Mouse (Mus musculus) right cerebral cortex, postnatal 25 days (tissue): ENCODE results near the gene Tnfsf4.
A peak's percentile ranks its signal among the peaks of the same experiment; 100 is the strongest.

ENCODE experiments used
- DNase-seq: peaks from one replicate; pipeline ENCODE4 v3.0.0; 2022

Tnfsf4 gene

DNA sequence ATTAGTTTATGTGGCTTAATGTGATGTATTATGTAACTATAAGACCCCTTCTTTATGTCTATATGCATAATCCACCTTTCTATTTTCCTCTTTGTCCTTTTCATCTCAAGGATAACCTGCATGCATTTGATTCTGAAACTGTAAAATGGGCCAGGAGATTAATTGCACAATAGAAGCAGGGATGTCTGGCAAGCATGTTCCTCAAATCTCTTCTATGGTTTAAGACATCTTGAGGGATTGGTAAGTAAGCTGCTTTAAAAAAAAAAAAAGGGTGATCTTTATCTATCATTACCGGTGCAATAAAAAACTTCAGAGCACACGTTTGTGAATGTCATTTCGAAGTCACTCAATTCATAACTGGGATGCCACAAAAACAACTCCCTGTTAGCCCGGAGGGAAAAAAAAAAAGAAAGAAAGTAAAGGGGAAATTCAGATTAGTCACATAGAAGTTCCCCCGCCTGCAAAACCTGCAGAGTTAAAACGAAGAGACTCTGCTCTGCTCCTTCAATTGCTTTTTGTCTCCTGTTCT is at the start of gene Tnfsf4:
TSS of gene Tnfsf4 (plus strand) at position 479 of the 529 bp plus-strand sequence.
- DNase-seq = no peak

- no peak for DNase-seq
Measured at GRCm38 (mm10) chr1:161350981-161351380, 44.2 kb upstream of the Tnfsf4 start.

DNA sequence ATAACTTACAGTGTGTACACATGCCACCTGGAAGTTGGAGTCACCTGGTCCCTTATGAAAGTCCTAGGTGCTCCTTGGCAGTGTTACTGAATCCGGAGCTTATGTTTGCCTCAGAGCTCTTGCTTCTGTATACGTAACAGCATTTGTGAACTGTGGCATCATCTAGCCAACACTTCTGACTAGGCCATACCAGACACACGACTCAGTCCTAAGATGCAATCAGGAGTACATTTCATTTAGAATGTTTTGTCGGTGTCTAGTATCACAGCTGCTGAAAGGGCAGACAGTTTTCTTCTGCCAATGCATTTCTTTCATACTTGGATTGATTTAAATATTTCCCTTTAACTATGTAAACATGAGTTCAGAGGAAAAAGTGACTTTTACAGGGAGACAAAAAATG is 30.2 kb upstream of the Tnfsf4 start:
- no peak for DNase-seq

DNA sequence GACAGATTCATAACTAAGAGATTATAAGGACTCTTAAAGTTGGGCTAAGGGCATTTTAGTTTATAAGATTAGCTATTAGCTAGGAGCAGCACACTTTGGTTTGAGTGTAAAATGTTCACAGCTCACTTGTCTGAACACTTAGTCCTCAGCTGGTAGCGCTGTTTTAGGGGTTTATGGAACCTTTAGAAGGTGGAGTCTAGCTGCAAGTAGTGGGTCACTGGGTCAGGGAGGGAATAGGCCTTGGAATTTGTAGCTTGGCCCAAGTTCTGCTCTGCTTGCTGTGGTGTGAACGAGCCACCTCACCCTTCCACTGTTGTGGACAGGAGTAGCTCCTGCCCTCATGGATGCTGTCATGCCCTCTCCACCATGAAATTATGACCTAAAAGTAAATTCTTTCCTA is 23.3 kb upstream of the Tnfsf4 start:
- no peak for DNase-seq

GRCm38 (mm10) chr1:161375866-161376265 is 19.3 kb upstream of the Tnfsf4 start:
- DNase-seq = no peak

GRCm38 (mm10) chr1:161378571-161378970 is 16.6 kb upstream of the Tnfsf4 start:
- DNase-seq = no peak

- DNase-seq = no peak
Measured at GRCm38 (mm10) chr1:161379685-161380424, 15.4 kb upstream of the Tnfsf4 start.

DNA sequence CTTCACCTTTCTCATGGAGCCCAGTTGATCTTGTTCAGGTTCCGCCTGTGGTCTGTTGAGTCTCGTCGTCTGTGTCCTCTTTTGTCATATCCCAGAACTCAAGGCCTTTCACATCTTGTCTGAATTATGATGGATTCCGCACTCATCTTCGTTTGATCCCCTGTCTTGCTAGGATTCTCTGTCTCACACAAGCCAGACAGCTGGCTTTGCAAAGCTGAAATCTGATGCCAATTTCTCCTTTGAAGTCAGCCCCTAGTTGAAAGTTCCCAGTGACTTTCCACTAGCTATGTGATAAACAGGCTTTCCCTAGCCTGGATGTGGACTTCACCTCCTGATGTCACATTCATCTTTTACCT is 14.8 kb upstream of the Tnfsf4 start:
- DNase-seq = no peak

DNA sequence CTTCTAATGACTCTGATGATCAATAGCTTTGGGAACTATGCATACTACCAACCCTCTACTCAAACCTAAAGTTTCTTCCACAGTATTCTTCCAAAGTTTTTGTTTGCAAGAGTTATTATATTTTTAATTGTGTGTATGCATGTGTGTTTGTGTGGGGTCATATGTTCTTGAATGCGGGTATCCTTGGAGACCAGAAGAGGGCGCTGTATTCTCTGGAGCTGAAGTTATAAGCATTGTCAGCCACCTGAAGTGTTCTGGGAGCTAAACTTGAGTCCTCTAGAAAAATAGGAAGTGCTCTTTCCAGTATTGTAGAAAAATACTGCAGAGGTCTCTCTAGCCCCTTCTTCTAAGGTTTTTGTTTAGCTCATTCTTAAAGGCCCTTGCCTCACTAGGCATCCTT is 5.1 kb upstream of the Tnfsf4 start:
- no peak for DNase-seq

DNA sequence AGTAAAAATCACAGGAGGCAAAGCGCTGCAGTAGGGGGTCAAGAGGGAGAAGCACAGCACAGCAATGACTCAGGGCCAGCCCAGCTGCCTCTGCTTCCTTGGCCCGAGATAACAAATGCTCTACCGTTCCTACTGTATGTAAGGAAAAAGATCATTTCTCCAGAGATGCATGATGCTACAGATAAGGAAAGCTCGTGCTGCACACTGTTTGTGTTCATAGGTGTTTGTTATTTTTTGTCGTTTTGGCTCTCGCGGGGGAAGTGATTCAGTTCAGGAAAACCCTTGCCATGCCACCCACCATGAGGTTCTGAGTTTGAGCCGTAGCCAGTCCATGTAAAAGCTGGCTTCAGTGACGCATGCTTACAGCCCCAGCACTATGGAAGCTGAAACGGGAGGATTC is 2.3 kb upstream of the Tnfsf4 start:
- DNase-seq = no peak

- DNase-seq = no peak
Measured at GRCm38 (mm10) chr1:161395610-161396009, 401 bp downstream of the Tnfsf4 start.

- no peak for DNase-seq
Measured at GRCm38 (mm10) chr1:161396351-161396750, 1.1 kb downstream of the Tnfsf4 start.

DNA sequence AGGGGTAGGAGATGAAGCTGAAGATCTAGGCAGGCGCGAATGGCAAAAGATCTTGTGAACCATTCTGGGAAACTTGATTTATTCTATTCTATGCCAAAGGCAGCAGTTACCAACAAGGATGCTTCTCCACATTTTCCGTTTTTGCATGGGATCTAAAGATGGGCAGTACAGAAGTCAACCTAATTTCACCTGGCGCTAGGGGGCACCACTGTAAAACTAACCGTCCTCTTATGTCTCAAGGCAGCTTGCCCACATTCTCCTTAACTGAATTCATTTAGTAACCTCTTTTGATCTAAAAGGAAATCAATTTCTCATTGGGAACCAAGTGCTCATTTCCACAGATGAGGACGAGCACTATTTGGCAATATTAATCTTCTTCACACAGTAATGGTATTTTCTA is 4.9 kb downstream of the Tnfsf4 start:
- peak; percentile 55 for DNase-seq

GRCm38 (mm10) chr1:161403061-161403460 is 7.9 kb downstream of the Tnfsf4 start:
- no peak for DNase-seq

GRCm38 (mm10) chr1:161406480-161406879 is 11.3 kb downstream of the Tnfsf4 start:
- no peak for DNase-seq

DNA sequence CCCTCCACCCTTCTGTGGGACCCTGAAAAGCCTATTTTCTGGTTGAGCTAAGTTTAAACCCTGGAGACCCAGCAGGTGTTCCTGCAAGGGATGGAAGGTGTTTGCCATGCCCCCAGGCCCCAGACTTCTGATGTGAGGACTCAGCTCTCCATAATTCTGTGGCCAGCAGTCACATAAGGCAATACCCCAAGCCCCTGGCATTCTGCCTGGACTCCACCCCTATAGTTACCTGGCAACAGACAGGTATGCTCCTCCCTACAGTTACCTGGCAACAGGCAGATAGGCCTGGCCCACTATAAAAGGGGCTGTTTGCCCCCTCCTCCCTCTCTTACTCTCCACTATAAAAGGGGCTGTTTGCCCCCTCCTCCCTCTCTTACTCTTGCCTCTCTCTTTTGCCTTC is 24.7 kb downstream of the Tnfsf4 start:
- DNase-seq = no peak

DNA sequence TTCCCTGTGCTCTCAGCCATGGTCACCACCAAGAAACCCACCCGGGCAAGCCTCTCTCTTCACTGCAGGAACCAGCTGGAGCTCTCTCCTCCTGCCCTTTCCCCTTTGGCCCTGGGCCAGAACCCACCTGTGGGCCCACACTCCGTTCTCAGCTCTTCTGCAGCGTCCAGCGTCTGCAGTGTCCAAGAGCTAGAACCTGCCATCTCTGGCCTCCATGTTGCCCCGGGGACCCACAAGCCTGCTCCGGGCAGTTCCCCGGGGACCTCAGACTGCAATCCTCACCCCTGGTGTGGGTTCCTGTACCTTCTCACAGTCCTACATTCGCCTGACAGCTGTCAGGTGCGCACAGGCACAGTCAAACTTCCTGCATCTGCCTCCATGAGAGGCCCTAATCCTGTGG is 25.4 kb downstream of the Tnfsf4 start:
- DNase-seq = no peak

GRCm38 (mm10) chr1:161426277-161427056 is 31.3 kb downstream of the Tnfsf4 start:
- no peak for DNase-seq

DNA sequence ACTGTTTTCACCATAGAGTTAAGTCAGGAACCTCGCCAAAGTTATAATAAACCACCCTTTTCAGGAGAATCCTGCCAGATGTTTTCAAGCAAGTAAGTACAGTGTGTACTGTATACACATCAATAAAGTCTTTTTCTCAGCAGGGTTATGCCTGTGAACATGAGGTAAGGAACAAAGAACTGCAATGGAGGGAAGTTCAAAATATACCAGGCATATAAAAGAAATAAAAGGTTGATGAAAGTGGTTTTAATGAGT is 31.8 kb downstream of the Tnfsf4 start:
- no peak for DNase-seq

- DNase-seq = no peak
Measured at GRCm38 (mm10) chr1:161435781-161436180, 40.6 kb downstream of the Tnfsf4 start.

DNA sequence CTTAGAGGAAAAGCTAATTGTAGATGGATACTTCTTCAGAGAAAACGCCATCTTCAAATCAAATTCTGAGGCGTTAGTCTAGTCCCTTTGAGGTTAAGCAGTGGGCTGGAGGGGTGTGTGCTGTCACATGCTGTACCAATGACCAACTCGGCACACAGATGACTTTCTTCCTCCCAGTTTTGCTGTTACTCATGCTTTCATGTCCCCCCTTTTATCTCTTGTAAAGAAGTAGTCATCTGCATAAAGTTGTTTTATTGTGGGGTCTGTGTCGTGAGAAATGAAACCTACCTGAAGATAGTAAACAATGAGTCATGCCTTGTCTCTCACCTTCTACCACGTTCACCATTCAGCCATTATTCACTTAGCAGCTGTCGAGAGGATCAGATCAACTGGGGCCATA is 41.3 kb downstream of the Tnfsf4 start:
- no peak for DNase-seq

GRCm38 (mm10) chr1:161444858-161445257 is 49.6 kb downstream of the Tnfsf4 start:
- no peak for DNase-seq

DNA sequence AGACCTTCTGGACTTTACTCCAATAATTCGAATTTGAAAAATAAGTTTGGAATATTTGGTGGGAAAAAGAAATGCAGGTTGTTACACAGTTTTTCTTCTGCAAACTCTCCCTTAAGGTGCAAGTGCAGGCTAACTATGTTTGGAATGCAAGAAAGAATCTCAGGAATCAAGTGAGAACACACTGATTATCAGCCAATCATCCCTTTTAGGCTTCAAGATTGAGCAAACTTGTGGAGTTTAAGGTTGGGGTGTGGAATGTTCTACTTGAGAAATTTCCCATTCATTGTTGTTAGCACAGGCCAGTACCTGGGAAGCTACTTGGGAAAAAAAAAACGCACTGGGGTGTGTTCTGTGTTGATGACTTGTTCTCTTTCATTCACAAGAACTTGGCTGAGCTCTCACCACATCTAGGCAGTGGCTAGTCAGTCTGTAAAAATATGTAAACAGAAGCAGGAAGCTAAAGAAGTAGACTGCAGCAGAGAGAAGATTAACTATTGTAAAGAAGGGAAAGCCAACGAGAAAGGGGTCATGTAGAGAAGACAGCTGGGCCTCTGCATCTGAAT is 56.6 kb downstream of the Tnfsf4 start:
- no peak for DNase-seq

DNA sequence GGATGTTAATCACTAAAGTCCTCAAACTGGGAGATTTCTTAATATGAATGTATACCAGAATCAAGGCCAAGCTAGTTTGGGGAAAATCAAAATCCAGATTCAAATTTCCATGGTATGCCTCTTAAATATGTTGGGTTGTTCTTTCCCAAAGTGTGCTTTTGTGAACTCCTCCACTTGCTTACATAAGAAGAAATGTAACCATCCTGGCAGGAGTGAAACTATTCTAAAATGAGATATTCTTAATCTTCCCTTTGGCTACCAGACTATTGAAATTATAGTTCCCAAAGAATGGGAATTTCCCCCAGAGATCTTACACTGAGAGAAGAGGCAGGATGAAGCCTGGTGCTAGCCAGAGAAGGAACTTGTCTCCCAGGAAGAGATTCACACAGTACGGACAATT is 57.0 kb downstream of the Tnfsf4 start:
- DNase-seq = no peak
